In genomic region chr17:66447007-66447312, GRCm38 (mm10) we compare ENCODE assay signal across 10 mouse cellular contexts. TPM values are rescaled to one million over a fixed set of nuclear protein-coding genes. Genes with fewer than 3 reads are reported as not detected.
DNase-seq lines count a peak whose midpoint lies in the region; ATAC-seq and TF ChIP-seq lines count a peak whose summit lies in the region.
"Had no signal": no experiment of that assay in that cellular context is flagged by ENCODE, and none has a peak within 500 bp of the region (broad histone marks: within the 10 kb centered on the region; RNA-seq: fewer than 3 reads in every experiment).

No protein-coding gene starts in this region.

- 0 out of 2 replicates have a peak, but pooled peaks have one; percentile 9 for TF ChIP-seq POLR2A in cortical plate, adult 2 months (IDR thresholded peaks at IDR 0.05; ENCODE audit: extremely low read depth, insufficient read depth, low read length)

- no peaks in the 10 kb centered on the region for H3K36me3 ChIP-seq in kidney, embryonic 16.5 days (ENCODE audit: insufficient read depth, low read length)
- H3K36me3 ChIP-seq in hindbrain, embryonic 16.5 days (ENCODE audit: control insufficient read depth, insufficient read depth, low read length) = no peaks in the 10 kb centered on the region
- no peaks in the 10 kb centered on the region for H3K36me3 ChIP-seq in neural tube, embryonic 12.5 days
- no peaks in the 10 kb centered on the region for H3K36me3 ChIP-seq in liver, postnatal 0 days (replicated peaks; ENCODE audit: insufficient read depth, low read length)
- H3K36me3 ChIP-seq: liver, embryonic 13.5 days had no signal

- no peak for DNase-seq in kidney, postnatal 25 days
- DNase-seq in liver, postnatal 0 days = no peak
- DNase-seq in layer of hippocampus, postnatal 14 days (ENCODE audit: low spot score in 2 of 2) = no peak
- DNase-seq: liver, embryonic 13.5 days had no signal

- peak overlapping the region; percentile 76 for H3K4me3 ChIP-seq in kidney, embryonic 16.5 days (ENCODE audit: low read length)
- peak overlapping the region; percentile 48 for H3K4me3 ChIP-seq in cortical plate, adult 2 months (ENCODE audit: insufficient read depth, low read length)
- H3K4me3 ChIP-seq in hindbrain, embryonic 16.5 days (ENCODE audit: low read length) = peak overlapping the region; percentile 52
- peak overlapping the region; percentile 94 for H3K4me3 ChIP-seq in neural tube, embryonic 12.5 days
- H3K4me3 ChIP-seq in liver, postnatal 0 days (ENCODE audit: low read depth, low read length) = no peak overlapping the region
- H3K4me3 ChIP-seq: liver, embryonic 13.5 days had no signal

- H3K27me3 ChIP-seq in kidney, embryonic 16.5 days (ENCODE audit: insufficient read depth, low read length) = peaks cover 14% of the 10 kb centered on the region
- no peaks in the 10 kb centered on the region for H3K27me3 ChIP-seq in hindbrain, embryonic 16.5 days (replicated peaks; ENCODE audit: control insufficient read depth, insufficient read depth, low read length)
- no peaks in the 10 kb centered on the region for H3K27me3 ChIP-seq in neural tube, embryonic 12.5 days (replicated peaks)
- H3K27me3 ChIP-seq in liver, postnatal 0 days (ENCODE audit: insufficient read depth, low read length) = peaks cover 59% of the 10 kb centered on the region

- peak overlapping the region; percentile 99 for H3K4me2 ChIP-seq in kidney, embryonic 16.5 days (replicated peaks; ENCODE audit: low read depth, low read length)
- H3K4me2 ChIP-seq in hindbrain, embryonic 16.5 days (ENCODE audit: low read length) = peak overlapping the region; percentile 92
- H3K4me2 ChIP-seq in neural tube, embryonic 12.5 days (replicated peaks) = peak overlapping the region; percentile 93
- H3K4me2 ChIP-seq in liver, postnatal 0 days (ENCODE audit: low read depth, low read length) = no peak overlapping the region
- H3K4me2 ChIP-seq: liver, embryonic 13.5 days had no signal

- TF ChIP-seq CTCF in cortical plate, adult 2 months (IDR thresholded peaks at IDR 0.05; ENCODE audit: extremely low read depth, insufficient read depth, low read length) = no peak
- TF ChIP-seq CTCF in liver, postnatal 0 days (IDR thresholded peaks at IDR 0.05; ENCODE audit: low read depth) = no peak

- no peaks in the 10 kb centered on the region for H3K9me3 ChIP-seq in kidney, embryonic 16.5 days (ENCODE audit: low read length)
- H3K9me3 ChIP-seq in hindbrain, embryonic 16.5 days (ENCODE audit: control insufficient read depth, low read length) = no peaks in the 10 kb centered on the region
- no peaks in the 10 kb centered on the region for H3K9me3 ChIP-seq in neural tube, embryonic 12.5 days
- H3K9me3 ChIP-seq in liver, postnatal 0 days (ENCODE audit: low read length) = no peaks in the 10 kb centered on the region
- H3K9me3 ChIP-seq: liver, embryonic 13.5 days had no signal

- H3K4me1 ChIP-seq in kidney, embryonic 16.5 days (ENCODE audit: insufficient read depth, low read length) = peaks cover 41% of the 10 kb centered on the region
- H3K4me1 ChIP-seq in cortical plate, adult 2 months (ENCODE audit: control insufficient read depth, insufficient read depth, low read length) = no peaks in the 10 kb centered on the region; the same call in 1 of the 2 replicates
- peaks cover 44% of the 10 kb centered on the region for H3K4me1 ChIP-seq in hindbrain, embryonic 16.5 days (ENCODE audit: control insufficient read depth, insufficient read depth, low read depth, low read length)
- peaks cover 59% of the 10 kb centered on the region for H3K4me1 ChIP-seq in neural tube, embryonic 12.5 days
- H3K4me1 ChIP-seq in liver, postnatal 0 days (ENCODE audit: insufficient read depth) = peaks cover 9% of the 10 kb centered on the region; the same call in 1 of the 2 replicates

- H3K27ac ChIP-seq in kidney, embryonic 16.5 days (ENCODE audit: low read length) = no peak overlapping the region
- H3K27ac ChIP-seq in cortical plate, adult 2 months (ENCODE audit: insufficient read depth, low read length) = peak overlapping the region; percentile 58; the same call in 1 of the 2 replicates
- no peak overlapping the region; the same call in 1 of the 2 replicates for H3K27ac ChIP-seq in hindbrain, embryonic 16.5 days (ENCODE audit: low read depth, low read length)
- no peak overlapping the region for H3K27ac ChIP-seq in neural tube, embryonic 12.5 days
- no peak overlapping the region for H3K27ac ChIP-seq in liver, postnatal 0 days (ENCODE audit: low read depth)
- H3K27ac ChIP-seq: liver, embryonic 13.5 days had no signal

- TF ChIP-seq EP300 in liver, postnatal 0 days (IDR thresholded peaks at IDR 0.05; ENCODE audit: low read depth) = no peak

- WGBS in kidney, embryonic 16.5 days = 64% methylated on average over 7 of the region's 7 CpGs
- WGBS in hindbrain, embryonic 16.5 days = 25% methylated on average over 7 of the region's 7 CpGs
- WGBS in neural tube, embryonic 12.5 days = 36% methylated on average over 7 of the region's 7 CpGs
- WGBS in liver, postnatal 0 days (ENCODE audit: insufficient replicate concordance) = 54% methylated on average over 7 of the region's 7 CpGs

- no peak for ATAC-seq in kidney, embryonic 16.5 days (ENCODE audit: low FRiP score, low TSS enrichment)
- ATAC-seq in hindbrain, embryonic 16.5 days = no peak
- no peak for ATAC-seq in neural tube, embryonic 12.5 days (ENCODE audit: low FRiP score, low read depth)
- no peak for ATAC-seq in liver, postnatal 0 days
- ATAC-seq in megakaryocyte progenitor cell, adult 5-6 weeks (replicated peaks; ENCODE audit: poor library complexity) = no peak

- H3K9ac ChIP-seq in kidney, embryonic 16.5 days (replicated peaks; ENCODE audit: low read length) = no peak overlapping the region
- peak overlapping the region; percentile 64 for H3K9ac ChIP-seq in hindbrain, embryonic 16.5 days (ENCODE audit: low read depth, low read length)
- peak overlapping the region; percentile 97 for H3K9ac ChIP-seq in neural tube, embryonic 12.5 days
- H3K9ac ChIP-seq in liver, postnatal 0 days (replicated peaks) = no peak overlapping the region
- H3K9ac ChIP-seq: liver, embryonic 13.5 days had no signal

RNA-seq across cellular contexts. Expression of gene Mtcl1, which starts 2.6 kb away (rescaled TPM):
- polyA plus RNA-seq in kidney, embryonic 16.5 days (2015; fragmentation: Nextera tagmentation; extraction: Ambion mirVana) = 5.0 and 5.2 TPM in 2 replicates
- polyA plus RNA-seq in cortical plate, adult 2 months (2012; rRNA removed) = 46.6 and 47.8 TPM in 2 replicates
- polyA plus RNA-seq in hindbrain, embryonic 16.5 days (2015; fragmentation: Nextera tagmentation; extraction: Ambion mirVana) = 28.0 and 33.2 TPM in 2 replicates
- 35.0 and 38.6 TPM in 2 replicates for polyA plus RNA-seq in neural tube, embryonic 12.5 days (2016; fragmentation: Nextera tagmentation; extraction: Ambion mirVana)
- polyA plus RNA-seq in liver, postnatal 0 days (2015; fragmentation: Nextera tagmentation; extraction: Ambion mirVana) = 0.13 and 0.14 TPM in 2 replicates
- total RNA-seq in layer of hippocampus, postnatal 14 days (2021) = 10 to 100 TPM; 25.8 to 26.0 TPM
- not detected in 2 replicates for total RNA-seq in megakaryocyte progenitor cell, adult 5-6 weeks (2015)
- 0.14 TPM in 1 of 2 replicates, not detected in the other for total RNA-seq in megakaryocyte progenitor cell, adult 5-6 weeks (2017)
- total RNA-seq: MEL had no signal

Comparison
In these comparisons a context has a peak if more than half of its experiments do, and no peak if none do; other contexts are left out.
1. H3K9ac ChIP-seq: peak in hindbrain, embryonic 16.5 days (single experiment) and neural tube, embryonic 12.5 days (single experiment); none in kidney, embryonic 16.5 days (single experiment) and liver, postnatal 0 days (single experiment).